Mouse (Mus musculus): ENCODE measurements around the gene Gm5861.
"Not testable (repeated sequence)": the region's sequence is repeated elsewhere in the genome, so short reads cannot be mapped to it uniquely, and the experiment has no call there.

Gene Gm5861

GRCm38 (mm10) chr5:11182772-11183171 lies at the start of gene Gm5861:
Gene Gm5861 (plus strand): TSS chr5:11183072.
- DNase-seq: not testable (repeated sequence)

GRCm38 (mm10) chr5:11138031-11138430 lies 44.8 kb upstream of the Gm5861 start:
- DNase-seq: not testable (repeated sequence)
